Mouse (Mus musculus): ENCODE data around the gene Dad1. TPM values are rescaled to one million over a fixed set of nuclear protein-coding genes. Genes with fewer than 3 reads are reported as not detected.
A peak's percentile ranks its signal among the peaks of the same experiment; 100 is the strongest.

Dad1 gene
- total RNA-seq (2021), result 100 to 1,000 TPM; 119 TPM

GRCm38 (mm10) chr14:54253741-54254291 is at the start of gene Dad1, which contains the start of gene Abhd4:
TSS of gene Dad1 (minus strand) at chr14:54254104.
TSS of gene Abhd4 (plus strand) at chr14:54254188.
- intact Hi-C loops (cut with DNase I), result loop anchor here (5.0 kb wide), 2 partner anchors 158 to 173 kb away; partner anchors contain the start of gene Mrpl52
- DNase-seq (ENCODE audit: low spot score in 2 of 2), result peak; percentile 97 to 99

GRCm38 (mm10) chr14:54300676-54301075 is 46.8 kb upstream of the Dad1 start:
- intact Hi-C loops (cut with DNase I), result no loop called here
- no peak for DNase-seq (ENCODE audit: low spot score in 2 of 2)

GRCm38 (mm10) chr14:54300136-54300535 is 46.2 kb upstream of the Dad1 start:
- no peak for DNase-seq (ENCODE audit: low spot score in 2 of 2)
- intact Hi-C loops (cut with DNase I), result no loop called here

GRCm38 (mm10) chr14:54284839-54285238 is 30.9 kb upstream of the Dad1 start, which contains the start of gene Olfr49:
TSS of gene Olfr49 (minus strand) at chr14:54284939.
- intact Hi-C loops (cut with DNase I), result no loop called here
- DNase-seq (ENCODE audit: low spot score in 2 of 2), result no peak

GRCm38 (mm10) chr14:54276446-54276845 is 22.5 kb upstream of the Dad1 start:
- intact Hi-C loops (cut with DNase I), result no loop called here
- no peak for DNase-seq (ENCODE audit: low spot score in 2 of 2)

- intact Hi-C loops (cut with DNase I), result no loop called here
- no peak for DNase-seq (ENCODE audit: low spot score in 2 of 2)
Observed at GRCm38 (mm10) chr14:54272696-54273095, 18.8 kb upstream of the Dad1 start.

GRCm38 (mm10) chr14:54271976-54272606 is 18.2 kb upstream of the Dad1 start:
- intact Hi-C loops (cut with DNase I), result no loop called here
- no peak for DNase-seq (ENCODE audit: low spot score in 2 of 2)

GRCm38 (mm10) chr14:54270413-54270812 is 16.5 kb upstream of the Dad1 start:
- intact Hi-C loops (cut with DNase I), result no loop called here

GRCm38 (mm10) chr14:54269566-54269965 is 15.7 kb upstream of the Dad1 start:
- DNase-seq (ENCODE audit: low spot score in 2 of 2), result no peak
- intact Hi-C loops (cut with DNase I), result no loop called here

More at GRCm38 (mm10) chr14:54270413-54270812, 16.5 kb upstream of the Dad1 start:
- no peak for DNase-seq (ENCODE audit: low spot score in 2 of 2)

GRCm38 (mm10) chr14:54267966-54268365 is 14.1 kb upstream of the Dad1 start:
- no peak for DNase-seq (ENCODE audit: low spot score in 2 of 2)
- intact Hi-C loops (cut with DNase I), result no loop called here

GRCm38 (mm10) chr14:54265951-54266350 is 12.0 kb upstream of the Dad1 start:
- intact Hi-C loops (cut with DNase I), result no loop called here
- DNase-seq (ENCODE audit: low spot score in 2 of 2), result no peak

- no peak for DNase-seq (ENCODE audit: low spot score in 2 of 2)
- intact Hi-C loops (cut with DNase I), result no loop called here
Observed at GRCm38 (mm10) chr14:54265093-54265492, 11.2 kb upstream of the Dad1 start.

- no peak for DNase-seq (ENCODE audit: low spot score in 2 of 2)
- intact Hi-C loops (cut with DNase I), result no loop called here
Observed at GRCm38 (mm10) chr14:54264231-54264630, 10.3 kb upstream of the Dad1 start.

- intact Hi-C loops (cut with DNase I), result no loop called here
- no peak for DNase-seq (ENCODE audit: low spot score in 2 of 2)
Observed at GRCm38 (mm10) chr14:54263099-54263498, 9.2 kb upstream of the Dad1 start.

GRCm38 (mm10) chr14:54262622-54263021 is 8.7 kb upstream of the Dad1 start:
- intact Hi-C loops (cut with DNase I), result no loop called here
- no peak for DNase-seq (ENCODE audit: low spot score in 2 of 2)

- intact Hi-C loops (cut with DNase I), result no loop called here
- DNase-seq (ENCODE audit: low spot score in 2 of 2), result no peak
Observed at GRCm38 (mm10) chr14:54261386-54261785, 7.5 kb upstream of the Dad1 start.

- no peak for DNase-seq (ENCODE audit: low spot score in 2 of 2)
- intact Hi-C loops (cut with DNase I), result no loop called here
Observed at GRCm38 (mm10) chr14:54260196-54260595, 6.3 kb upstream of the Dad1 start.

- no peak for DNase-seq (ENCODE audit: low spot score in 2 of 2)
- intact Hi-C loops (cut with DNase I), result loop anchor here (5.0 kb wide), 1 partner anchor 103 kb away; the partner anchor contains the start of gene Oxa1l
Observed at GRCm38 (mm10) chr14:54259722-54260085, 5.8 kb upstream of the Dad1 start.

GRCm38 (mm10) chr14:54259003-54259721 is 5.3 kb upstream of the Dad1 start:
- intact Hi-C loops (cut with DNase I), result loop anchor here (5.0 kb wide), 1 partner anchor 103 kb away; the partner anchor contains the start of gene Oxa1l

GRCm38 (mm10) chr14:54258131-54258670 is 4.3 kb upstream of the Dad1 start:
- intact Hi-C loops (cut with DNase I), result loop anchor here (5.0 kb wide), 1 partner anchor 104 kb away; the partner anchor contains the start of gene Oxa1l
- no peak for DNase-seq (ENCODE audit: low spot score in 2 of 2)

More at GRCm38 (mm10) chr14:54259003-54259721, 5.3 kb upstream of the Dad1 start:
- peak; percentile 72 to 80 for DNase-seq (ENCODE audit: low spot score in 2 of 2)

Measured in left cerebral cortex, postnatal 25 days (tissue).